Mouse (Mus musculus) kidney, postnatal 25 days (tissue): ENCODE results near the gene Gpr19.

Experiments used
- DNase-seq, 2 experiments: peaks; one replicate each; pipeline ENCODE4 v3.0.0; 2021; ENCODE audit warnings: mixed read lengths in 2 of 2

Gene Gpr19

DNA sequence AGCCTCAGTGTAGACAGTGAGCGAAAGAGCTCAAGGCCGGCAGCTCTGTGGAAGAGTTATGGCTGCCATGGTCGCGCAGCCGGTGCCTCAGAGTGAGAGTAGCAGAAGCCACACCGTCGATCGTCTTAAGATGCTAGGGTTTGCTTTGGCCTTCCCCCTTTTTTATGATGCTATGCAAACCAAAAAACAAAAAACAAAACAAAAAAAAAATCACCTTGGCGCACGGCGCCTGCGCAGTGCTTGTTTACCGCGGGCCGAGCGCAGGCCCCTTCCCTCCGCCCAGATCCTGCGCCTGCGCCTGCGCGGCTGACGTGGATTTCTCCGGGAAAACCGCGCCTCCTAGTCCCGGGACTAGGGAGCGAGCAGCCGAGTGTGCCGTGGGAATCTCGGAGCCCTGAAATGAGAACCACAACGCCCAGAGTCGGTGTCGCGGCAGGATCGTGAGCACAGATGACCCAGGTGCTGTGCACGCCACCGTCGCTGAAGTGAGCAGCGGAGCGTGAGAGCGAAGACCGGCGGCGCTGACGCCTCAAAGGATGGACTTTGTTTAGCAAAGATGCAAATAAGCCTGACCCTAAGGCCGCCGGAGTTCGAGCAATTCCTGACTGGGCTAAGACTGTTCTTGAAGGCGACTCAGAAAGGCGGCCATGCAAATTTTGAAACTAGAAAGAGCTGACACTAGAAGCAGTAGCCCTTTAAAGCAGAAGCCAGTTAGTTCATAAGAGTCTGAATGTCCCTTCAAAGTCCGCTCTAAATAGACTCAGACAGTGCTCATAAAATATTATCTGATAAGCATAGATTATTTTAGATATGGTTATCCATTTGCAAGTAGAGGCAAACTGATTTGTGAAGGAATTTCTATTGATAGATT, at the start of gene Gpr19:
Gene Gpr19, minus strand, starts transcription at position 484 of the 871 bp plus-strand sequence.
- DNase-seq: peak; percentile 92 to 95

DNA sequence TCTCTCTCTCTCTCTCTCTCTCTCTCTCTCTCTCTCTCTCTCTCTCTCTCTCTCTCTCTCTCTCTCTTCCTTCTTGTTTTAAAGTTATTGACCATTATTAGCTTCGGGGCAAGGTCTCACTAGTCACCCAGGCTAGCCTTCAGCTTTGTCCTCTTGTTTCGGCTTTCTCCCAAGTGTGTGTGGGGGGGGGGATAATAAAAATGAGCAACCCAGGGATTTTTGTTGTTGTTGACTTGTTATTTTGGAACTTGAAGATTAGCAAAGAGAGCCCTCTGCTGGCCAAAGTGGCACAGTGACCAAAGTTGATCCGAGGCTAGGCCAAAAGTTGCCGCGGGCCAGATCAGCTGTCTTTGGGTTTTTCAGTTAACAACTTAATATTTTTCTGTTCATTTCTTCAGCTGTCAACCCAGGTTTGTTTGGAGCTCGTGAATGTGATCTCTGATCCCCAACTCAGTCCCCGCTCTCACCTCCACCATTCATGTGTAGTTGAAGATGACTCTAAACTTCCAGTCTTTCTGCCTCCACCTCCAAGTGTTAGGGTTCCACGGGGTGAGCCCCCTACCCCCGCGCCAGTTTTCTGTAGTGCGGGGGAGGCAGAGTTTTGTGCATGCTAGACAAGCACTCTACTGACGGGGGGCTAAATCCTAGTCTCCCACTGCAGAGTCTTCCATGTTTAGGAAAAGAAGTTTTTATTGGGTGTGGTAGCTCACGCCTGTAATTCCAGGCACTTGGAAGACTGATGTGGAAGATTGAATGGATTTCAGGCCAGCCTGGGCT, 49.1 kb upstream of the Gpr19 start:
- DNase-seq: peak; percentile 82 to 87

DNA sequence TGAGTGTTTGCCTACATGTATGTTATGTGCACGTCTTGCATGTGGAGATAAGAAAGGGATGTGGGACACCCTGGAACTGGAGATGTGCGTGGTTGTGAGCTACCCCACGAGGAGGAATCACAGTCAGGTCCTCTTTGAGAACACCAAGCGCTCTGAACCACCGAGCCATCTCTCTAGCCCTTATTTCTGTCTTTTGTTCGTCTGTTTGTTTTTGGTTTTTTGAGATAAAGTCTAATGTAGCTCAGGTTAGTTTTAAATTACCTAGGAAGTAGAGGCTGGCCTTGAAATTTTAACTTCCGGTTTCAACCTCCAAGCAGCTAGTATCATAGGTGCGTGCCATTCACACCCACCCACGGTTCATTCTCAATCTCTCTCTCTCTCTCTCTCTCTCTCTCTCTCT, 48.5 kb upstream of the Gpr19 start:
- DNase-seq: no peak

DNA sequence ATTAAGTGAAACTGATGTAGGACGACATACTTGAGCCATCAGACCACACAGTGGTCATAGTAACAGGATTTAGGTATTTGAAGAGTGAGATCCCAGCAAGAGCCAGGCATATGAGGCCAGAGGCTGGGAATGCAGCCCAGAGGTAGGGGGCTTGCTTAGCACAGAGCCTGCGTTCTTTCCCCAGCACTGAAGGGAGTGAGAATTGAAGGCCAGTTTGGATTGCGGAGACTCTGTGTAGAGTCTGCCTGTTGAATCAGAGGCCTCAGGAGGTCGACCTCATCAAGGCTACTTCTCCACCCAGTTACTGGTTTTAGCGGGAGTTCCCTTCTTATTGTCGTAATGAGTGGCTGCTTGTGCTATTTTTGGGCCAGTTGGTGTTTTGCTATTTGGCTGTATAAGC, 47.7 kb upstream of the Gpr19 start:
- DNase-seq: no peak

DNA sequence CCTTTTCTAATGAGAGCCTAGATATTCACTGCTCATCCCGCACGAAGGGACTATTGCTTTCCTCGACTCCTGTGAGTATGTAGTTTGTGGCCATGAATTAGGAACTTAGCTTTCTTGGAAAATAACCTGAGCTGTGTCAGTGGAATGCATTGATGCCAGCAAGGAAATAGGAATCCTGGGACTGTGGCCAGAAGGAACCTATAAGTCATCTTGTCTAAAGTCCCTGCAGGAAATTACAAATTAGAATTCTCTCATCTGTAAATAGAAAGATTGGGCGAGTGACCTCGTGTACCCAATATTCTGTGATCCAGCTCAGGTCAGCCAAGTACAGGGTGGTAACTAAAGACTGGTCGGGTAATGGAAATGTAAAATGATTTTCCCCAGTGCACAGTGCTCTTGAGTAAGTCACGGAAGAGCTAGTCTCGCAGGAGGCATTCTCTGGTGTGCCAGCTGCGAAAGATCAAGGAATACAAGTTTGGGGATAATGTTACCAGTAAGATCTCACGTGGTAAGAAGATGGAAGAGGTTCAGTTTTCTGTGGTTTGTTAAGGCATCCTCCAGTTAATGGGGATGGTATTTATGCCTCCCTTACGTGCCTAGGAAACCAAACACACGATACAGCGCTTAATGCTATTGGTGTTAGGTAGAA, 45.5 kb upstream of the Gpr19 start:
- DNase-seq: peak in 1 of 2 experiments; percentile 63

DNA sequence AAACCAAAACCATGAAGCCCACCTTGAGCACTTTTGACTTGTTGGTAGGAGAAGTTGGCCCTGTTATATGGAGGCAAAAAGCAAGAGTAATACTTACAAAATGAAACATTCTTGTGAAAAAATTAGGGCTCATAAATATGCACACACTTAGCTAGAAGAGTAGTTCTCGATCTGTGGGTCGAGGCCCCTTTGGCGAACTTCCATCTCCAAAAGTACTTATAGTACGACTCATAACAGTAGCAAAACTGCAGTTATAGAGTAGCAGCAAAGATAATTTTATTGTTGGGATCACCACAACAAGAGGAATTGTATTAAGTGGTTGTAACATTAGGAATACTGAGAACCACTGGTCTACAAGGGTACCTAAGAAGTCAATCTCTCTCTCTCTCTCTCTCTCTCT, 41.4 kb upstream of the Gpr19 start:
- DNase-seq: no peak

DNA sequence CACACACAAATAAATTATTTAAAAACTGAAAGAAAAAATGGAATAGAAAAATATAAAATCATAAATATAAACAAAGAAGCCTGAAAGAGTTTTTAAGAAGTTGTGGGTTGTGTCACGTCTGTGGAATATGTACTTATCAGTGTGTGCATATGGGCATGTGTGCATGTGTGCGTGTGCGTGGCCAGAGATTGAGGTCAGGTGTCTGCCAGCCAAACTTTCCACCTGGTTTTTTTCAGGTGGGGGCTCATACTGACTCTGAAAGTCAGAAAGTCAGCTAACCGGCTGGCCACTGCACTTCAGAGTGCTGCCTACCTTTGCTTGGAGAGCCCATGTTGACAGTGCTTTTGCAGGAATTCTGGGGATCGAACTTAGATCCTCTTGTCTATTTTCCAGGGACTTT, 35.9 kb upstream of the Gpr19 start:
- peak in 1 of 2 experiments; percentile 2 for DNase-seq

DNA sequence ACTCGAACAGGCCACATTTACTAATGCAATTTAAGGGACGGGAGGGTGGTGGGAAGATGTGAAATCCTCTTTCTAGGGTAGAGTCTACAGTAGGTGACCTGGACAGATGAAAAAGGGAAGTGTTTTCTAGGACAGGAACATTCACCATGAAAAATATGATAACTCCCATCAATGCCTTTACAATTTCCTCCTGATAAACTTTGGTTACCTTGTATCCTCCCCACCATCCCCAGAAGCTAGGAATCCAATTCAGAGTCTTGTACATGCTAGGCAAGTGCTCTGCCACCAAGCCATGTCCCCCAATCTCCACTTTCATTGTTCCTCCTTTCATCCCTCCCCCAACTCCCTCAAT, 34.8 kb upstream of the Gpr19 start:
- DNase-seq: no peak

DNA sequence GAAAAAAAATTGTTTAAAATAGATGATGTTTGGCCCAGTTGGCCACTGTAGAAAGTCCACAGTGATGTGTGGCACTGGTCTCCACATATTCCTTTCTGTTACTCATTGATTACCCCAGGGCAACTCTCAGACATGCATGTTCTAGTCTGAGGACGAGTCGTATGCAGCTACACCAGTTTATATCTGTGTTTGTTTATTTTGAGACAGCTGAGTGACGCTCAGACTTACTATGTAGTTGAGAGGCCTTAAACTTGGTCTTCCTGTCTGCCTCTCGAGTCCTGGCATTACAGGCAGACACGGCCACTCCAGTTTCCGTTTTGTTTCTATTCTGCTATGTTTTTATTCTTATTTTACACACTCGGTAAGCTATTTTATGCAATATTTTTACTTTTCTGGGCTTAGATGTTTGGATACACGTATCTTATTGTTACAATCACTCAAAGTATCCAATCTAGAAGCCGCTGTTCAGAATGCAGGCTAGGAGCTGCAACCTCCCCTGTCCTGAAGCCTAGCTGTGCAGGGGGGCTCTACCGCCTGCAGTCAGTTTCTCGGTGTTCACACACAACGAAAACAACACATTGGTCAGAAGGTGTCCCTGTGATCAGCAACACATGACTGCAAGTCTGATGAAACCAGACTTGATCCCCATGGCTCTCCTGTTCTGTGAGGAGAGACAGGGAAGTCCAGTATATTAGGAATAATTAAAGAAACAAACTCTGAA, 34.3 kb upstream of the Gpr19 start:
- DNase-seq: no peak

DNA sequence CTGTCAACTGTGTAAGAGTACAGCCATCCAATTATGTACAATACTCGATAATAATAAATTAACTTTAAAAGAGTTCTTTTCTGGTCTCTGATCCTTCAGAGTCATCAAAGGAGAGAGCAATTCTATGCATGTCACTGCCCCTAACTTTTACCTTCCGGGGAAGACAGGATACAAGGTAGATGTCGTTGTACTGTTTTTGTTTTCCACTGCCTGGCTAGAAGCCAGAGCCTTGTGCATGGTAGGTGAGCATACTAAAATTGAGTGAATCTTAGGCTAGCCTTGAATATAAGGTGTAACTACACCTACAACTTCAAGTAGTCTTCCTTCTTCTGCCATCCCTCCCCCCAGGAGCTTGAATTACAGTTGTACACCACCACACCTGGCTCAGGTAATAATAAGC, 32.8 kb upstream of the Gpr19 start:
- no peak for DNase-seq

DNA sequence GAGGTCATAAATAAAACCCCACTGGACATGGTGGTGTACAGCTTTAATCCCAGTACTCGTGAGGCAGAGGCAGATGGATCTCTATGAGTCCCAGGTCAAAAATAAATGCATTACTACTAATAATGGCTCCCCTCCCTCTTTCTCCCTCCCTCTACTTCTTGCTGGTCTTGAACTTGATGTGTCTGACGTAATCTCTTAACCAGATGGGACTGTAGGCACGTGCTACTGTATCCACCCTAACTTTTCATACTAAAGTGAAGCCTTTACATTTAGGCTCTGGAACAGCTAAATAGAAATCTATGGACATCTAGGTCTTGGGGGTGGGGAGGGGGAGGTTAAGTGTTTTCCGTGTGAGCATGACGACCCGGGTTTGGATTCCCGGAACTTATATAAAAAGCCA, 32.0 kb upstream of the Gpr19 start:
- DNase-seq: no peak

DNA sequence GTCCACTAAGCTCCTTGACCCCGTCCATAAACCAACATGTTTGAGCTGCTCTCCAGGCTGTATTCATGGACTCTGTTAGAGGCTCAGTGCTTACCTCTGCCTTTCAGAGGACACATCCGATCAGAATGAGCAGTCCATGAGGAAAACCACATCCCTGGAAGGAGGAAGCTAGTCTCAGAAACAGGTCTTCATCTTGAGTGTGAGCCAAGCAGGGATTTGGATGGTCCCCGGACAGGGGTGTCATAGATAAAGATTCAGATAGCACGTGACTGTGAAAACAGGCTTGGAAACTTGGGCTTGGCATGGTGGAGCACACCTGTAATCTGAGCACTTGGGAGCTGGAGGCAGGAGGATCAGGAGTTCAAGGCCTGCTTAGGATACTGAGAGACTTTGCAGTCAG, 31.5 kb upstream of the Gpr19 start:
- DNase-seq: no peak

DNA sequence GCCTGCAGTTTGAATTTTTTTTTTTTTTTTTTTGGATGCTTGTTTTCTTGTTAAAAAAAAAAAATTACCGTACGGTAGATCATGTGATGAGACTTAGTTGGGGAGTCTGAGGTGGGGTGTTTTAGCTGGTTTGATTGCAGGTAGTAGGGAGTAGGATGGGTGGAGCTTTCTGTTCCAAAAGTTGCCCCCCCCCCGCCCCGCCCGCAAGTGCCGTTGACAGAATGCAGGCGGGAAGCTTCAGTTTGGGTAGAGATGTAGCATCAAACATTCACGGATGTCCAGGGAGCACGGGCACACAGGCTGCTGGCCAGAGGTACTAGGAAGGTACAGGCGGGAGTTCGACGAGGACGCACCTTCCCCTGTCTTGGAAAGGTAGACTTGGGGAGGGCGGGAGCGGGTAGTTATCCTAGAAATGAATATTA, 30.5 kb upstream of the Gpr19 start:
- peak; percentile 32 to 63 for DNase-seq

DNA sequence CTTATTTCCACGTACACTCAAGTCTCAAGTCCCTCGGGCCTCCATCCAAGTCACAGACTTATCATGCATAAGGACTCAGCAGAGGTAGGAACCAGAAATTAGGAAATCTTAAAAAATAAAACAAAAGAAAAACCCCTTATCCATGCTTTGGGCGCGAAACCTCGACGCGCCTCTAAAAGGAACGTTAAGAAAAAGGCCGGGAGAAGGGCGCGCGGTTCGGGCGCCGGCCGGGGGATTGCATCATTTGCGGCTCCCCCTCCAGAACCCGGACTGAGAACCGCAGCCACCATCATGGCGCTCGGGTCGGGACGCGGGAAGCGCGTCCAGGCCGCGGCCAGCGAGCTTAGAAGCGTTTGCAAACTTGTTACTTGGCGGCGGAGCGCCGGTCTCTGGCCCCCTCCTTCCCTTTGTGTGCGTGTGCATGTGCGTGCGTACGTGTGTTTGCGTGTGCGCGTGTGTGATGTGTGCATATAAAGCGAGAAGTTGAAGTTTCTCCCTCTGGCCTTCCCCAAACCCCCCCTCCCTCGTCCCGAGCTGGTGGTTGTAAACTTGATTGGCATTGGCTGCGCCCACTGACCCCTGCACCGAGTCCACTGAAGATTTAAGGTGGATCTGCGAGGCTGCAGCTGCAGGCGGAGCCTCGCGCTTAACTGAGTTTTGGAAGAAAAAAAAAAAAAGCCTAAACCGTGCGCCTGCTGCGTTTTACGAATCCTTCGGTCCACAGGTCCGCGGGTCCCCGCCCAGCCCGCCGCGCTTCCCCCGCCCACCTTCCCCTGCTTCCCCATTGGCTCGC, 29.9 kb upstream of the Gpr19 start:
- peak; percentile 93 to 97 for DNase-seq

DNA sequence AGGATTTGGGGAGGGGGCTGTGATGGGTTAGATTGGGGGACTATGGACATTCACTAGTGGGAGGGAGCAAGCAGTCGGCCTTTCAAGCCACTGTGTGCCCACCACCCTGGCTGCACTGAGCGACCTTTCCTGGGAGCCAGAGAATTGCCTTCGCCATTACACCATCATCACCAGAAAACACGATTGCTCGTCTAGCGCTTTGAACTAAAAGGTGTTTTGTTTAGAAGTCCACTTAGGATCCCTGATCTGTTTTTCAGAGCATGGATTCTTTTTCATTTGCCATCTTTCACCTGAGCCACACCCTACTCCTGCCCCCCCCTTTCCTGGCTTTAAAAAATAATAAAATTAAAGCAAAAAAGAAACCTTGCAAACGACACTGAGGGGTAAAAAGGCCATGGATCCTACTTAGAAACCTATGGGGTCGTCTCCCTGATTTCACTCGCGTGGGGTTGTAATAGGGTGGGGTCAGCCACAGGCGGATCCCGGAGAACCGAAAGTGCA, 29.3 kb upstream of the Gpr19 start:
- peak in 1 of 2 experiments; percentile 50 for DNase-seq

DNA sequence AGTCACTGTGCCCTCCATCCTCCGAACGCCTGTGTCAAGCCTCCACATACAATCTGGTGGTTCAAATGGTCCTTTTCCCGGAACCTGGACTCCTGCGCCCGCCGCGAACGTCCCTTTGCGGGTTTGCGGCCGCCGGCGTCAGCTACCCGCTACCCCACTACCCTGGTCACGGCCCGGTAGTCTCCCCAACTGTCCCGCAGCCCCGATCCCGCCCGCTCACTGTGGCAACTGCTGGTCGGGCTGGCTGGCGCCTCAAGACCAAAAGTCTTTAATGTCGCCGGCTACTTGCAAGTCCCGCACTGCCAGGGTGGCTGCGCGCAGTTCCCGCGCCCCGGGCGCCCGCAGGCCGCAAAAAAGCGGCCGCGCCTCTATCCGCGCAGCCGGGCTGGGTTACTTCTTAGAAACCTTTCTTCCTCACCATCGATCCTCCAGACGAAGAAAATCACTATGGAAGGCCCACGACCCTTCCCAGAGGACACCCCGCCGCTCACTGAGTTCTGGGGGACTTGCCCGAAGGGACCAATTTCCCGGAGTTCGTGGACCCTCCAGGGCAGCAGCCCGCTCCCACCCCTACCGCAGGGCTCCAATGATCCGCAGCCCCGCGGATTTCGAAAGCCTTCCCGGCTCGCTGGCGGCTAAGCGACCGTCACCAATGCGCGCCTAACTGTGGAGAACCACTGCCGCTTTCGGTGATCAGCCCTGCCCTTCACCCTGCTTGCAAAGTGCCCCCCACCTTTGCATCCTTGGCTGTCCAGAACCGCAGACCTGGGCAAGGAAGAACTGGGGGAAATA, 28.6 kb upstream of the Gpr19 start:
- DNase-seq: peak; percentile 63 to 79

DNA sequence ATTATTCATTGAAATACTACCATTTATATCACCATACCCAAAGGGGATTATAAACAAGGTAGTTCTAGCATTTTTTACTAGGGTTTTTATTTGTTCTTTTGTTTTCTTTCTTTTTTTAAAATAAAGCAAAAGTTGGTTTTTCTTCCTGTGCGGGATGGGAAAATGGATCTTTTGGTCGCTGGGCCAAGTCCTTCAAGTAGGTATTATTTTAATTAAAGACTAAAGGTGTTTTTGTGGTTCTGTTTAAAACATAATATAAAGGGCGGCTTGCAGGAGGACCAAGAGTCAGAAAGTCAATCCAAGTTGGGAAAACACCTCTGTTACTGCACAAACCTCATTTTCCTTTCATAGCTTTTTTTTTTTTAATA, 27.9 kb upstream of the Gpr19 start:
- DNase-seq: no peak

DNA sequence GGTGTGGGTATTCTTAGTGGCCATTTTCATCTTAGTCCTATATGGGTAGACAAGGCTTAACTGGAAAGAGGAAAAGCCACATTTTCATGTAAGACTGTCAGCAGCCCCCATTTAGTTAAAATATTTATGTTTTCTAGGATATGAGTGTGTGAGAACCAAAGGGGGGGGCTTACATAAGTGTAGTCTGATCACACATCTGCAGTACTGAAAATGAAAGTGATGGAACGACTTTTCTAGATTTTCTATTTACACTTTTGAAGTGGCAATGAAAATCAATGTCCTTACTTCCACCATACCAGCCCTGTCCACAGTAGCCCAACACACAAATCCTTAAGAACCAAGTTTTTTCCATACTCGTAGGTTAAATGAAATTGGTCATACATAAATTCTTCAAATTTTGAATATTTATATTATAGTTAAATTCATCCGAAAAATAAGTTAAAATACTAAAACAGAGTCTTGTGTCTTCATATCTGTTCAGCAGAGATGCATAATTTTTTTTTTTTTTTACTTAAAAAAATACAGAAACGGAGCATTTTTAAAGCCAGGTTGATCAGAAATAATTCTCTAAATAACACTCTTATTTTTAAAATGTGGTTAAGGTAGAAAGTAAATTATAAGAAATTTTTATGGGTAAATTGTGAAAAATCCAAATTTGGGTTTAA, 27.4 kb upstream of the Gpr19 start:
- no peak for DNase-seq

DNA sequence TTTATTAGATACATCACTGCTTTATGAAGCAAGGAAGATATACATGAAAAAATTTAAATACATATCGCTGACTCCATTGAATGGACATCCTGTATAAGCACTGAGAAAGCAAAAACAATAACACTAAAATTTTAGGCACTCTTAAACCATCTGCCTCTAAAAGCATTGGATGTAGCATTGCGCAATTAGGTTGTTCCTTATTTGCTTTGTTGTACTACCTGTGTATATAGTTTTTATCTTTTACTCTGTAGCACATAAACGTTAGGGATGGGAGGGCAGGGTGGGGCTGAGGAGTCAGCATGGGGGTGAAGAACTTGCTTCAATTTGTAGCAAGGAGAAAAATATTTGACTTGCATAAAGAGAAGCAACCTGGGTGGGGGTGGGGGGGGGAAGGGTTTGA, 25.9 kb upstream of the Gpr19 start:
- no peak for DNase-seq

DNA sequence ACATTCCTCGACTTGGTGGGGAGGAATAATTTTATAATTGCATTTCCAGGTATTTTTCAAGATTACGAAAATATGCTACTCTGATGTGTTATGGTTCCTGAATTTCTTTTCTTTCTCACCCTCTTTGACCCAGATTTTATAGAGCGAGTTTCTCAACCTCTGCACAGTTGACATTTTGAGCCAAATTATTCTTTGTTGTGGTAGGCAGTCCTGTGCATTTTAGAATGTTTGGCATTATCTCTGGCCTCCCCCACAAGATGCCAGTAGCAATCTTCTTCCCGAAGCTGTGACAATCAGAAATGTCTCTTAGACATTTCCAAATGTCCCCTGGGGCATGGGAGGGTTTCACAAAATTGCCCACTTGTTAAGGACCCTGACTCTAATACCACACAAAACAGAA, 25.3 kb upstream of the Gpr19 start:
- no peak for DNase-seq
